Mouse (Mus musculus) thymus, postnatal 10 days (tissue): ENCODE results near the gene Ppp6r2.

Source experiments
- DNase-seq, 2 experiments: peaks; one replicate each; pipeline ENCODE4 v3.0.0; 2021; ENCODE audit warnings: low spot score in 2 of 2

The Ppp6r2 gene

GRCm38 (mm10) chr15:89258997-89259396, 47.6 kb downstream of the Ppp6r2 start:
- DNase-seq, result no peak

- DNase-seq, result no peak
Observed at GRCm38 (mm10) chr15:89264485-89264884, 53.1 kb downstream of the Ppp6r2 start.

- DNase-seq, result no peak
Observed at GRCm38 (mm10) chr15:89275497-89275896, 64.1 kb downstream of the Ppp6r2 start.

- no peak for DNase-seq
Observed at GRCm38 (mm10) chr15:89277366-89277765, 66.0 kb downstream of the Ppp6r2 start.

GRCm38 (mm10) chr15:89282546-89282945, 71.2 kb downstream of the Ppp6r2 start:
- peak; percentile 23 to 24 for DNase-seq

DNA sequence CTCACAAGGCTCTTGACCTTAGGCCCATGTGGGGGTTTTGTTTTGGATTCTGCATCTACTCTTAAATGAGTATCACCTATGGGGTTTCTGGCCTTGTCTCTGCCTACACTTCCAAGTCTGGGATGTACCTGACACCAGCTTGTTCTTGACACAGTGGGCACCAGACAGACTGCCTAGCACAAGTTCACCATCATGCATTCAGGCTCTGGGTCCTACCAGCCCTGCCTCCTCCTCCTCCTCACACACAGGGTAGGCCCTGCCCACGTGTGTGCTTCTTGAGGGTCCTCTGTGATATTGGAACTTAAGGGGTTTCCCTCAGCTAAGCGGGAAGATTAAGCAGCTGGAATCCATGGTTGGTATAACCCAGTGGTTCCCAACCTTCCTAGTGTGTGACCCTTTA, 72.7 kb downstream of the Ppp6r2 start:
- no peak for DNase-seq

- DNase-seq, result no peak
Observed at GRCm38 (mm10) chr15:89285004-89285403, 73.7 kb downstream of the Ppp6r2 start.

DNA sequence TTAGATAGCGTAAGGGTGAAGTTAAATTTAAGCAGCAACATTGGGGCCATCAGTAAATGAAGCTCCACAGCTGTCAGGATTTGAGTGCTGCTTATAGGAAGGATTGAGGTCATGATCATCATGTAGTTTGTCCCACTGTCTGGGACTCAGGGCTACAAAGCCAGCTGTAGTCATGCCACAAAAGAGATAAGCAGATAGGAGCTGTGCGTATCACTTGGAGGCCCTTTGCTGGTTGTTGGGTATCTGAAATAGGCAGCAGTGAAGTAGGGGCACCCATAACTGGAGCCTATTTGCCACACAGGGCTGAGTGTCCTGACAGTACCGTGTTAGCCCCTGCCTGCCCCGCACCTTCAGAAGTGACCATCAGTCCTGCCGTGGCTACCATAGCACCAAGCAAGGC, 74.1 kb downstream of the Ppp6r2 start:
- DNase-seq, result no peak

DNA sequence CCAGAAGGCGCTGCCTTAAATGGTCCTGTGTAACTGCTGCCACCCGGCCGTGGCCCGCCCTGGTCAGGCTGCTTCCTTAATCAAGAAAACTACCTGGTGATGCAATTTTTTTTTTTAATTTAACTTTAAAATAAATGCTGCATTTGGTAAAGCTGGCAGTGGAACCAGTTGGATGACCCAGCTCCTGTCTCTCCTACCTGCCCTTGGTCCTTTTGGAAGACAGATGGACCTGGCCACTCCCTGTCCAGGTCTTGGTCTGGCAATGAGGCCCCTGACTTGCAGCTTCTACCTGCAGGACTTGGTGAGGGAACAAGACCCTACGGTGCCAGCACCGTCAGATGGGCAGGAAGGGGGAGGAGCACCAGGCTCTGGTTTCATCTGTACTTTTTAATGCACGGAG, 74.8 kb downstream of the Ppp6r2 start:
- no peak for DNase-seq

DNA sequence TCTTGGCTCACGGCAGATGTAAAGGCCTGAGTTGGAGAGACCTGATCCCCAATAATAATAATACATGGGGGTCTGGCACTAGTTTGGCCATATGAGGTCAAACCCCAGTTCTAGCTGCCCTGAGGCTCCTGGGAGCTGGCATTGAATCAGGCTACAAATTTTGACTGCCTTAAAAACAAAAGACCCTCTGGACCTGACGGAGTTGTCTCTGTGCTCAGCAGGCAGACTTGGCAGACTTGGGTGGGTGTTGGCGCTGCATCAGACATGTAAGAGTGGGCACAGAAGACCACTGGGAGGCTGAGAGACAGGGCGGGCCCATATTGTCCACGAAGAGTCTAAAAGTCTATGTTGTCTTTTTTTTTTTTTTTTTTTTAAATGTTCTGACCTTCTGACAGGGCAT, 75.2 kb downstream of the Ppp6r2 start:
- DNase-seq, result no peak

DNA sequence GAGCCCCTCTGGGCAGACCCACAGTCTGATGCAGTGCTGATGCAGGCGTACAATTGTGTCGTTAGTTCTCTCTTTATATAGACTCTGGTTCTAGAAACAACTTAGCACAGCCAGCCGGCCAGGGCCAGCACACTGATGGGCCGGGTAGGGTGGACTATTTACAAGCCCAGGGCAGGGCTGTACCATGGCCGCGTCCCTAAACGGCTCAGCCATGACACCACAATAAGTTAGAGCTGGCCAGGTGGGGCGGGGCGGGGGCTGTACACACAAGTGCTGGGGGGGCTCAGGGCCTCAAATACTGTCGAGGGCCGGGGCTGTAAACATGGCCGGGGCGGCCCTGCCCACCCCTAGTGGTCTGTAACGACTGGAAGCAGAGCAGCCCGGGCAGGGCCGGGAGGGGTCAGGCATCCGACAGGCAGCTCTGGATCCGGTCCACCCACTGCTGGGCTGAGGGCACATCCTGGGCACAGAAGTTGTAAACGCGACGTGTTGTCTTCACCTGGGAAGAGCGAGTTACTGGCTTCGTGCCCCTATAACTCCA, 76.9 kb downstream of the Ppp6r2 start:
- no peak for DNase-seq

- DNase-seq, result no peak
Observed at GRCm38 (mm10) chr15:89289455-89289854, 78.1 kb downstream of the Ppp6r2 start.

- DNase-seq, result no peak
Observed at GRCm38 (mm10) chr15:89291521-89291920, 80.2 kb downstream of the Ppp6r2 start.

GRCm38 (mm10) chr15:89292795-89293194, 81.4 kb downstream of the Ppp6r2 start:
- DNase-seq, result no peak

DNA sequence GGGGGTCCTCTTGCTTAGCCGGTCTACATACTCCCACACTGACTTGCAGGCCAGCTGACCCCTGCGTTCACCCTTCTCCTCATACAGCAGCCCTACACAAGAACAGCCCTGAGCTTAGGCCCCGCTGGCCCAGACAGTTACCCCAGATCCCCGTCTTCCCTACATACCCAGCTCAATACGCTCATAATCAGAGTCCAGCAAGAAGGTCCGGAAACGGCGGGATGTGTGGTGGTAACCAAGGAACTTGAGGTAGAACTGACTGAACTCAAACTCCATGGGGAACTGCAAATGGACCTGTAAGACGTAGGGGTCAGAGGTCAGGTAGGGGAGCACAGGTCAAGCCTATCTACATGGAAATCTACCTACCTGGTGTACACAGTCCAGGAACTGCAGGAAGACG, 82.4 kb downstream of the Ppp6r2 start:
- DNase-seq, result no peak

- no peak for DNase-seq
Observed at GRCm38 (mm10) chr15:89295580-89296165, 84.3 kb downstream of the Ppp6r2 start.

GRCm38 (mm10) chr15:89296465-89296864, 85.1 kb downstream of the Ppp6r2 start:
- DNase-seq, result no peak

GRCm38 (mm10) chr15:89297695-89298094, 86.3 kb downstream of the Ppp6r2 start:
- DNase-seq, result no peak

GRCm38 (mm10) chr15:89300180-89300579, 88.8 kb downstream of the Ppp6r2 start:
- DNase-seq, result no peak

GRCm38 (mm10) chr15:89300600-89300999, 89.2 kb downstream of the Ppp6r2 start:
- DNase-seq, result no peak

GRCm38 (mm10) chr15:89305966-89306365, 94.6 kb downstream of the Ppp6r2 start:
- no peak for DNase-seq

DNA sequence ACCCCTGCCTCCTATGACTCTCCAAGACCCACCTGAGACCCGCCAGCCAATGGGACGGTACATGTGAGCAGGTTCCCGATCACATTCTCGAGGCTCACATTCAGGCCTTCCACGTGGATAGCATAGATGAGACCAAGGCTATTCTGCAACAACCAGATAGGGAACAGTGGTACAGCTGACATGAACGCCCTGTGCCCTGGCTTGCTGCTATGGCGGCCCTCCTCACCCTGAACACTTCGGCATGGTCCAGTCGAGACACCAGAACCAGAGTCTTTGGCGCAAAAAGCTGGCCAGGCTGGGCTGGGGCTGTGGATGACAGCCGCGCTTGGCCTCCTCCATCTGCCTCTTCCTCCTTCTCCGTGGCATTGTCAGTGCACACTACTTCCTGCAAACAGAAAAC, 96.1 kb downstream of the Ppp6r2 start:
- no peak for DNase-seq

- no peak for DNase-seq
Observed at GRCm38 (mm10) chr15:89308406-89309139, 97.2 kb downstream of the Ppp6r2 start.
